Mouse (Mus musculus) spleen, embryonic (tissue): Measurements from ENCODE around the gene Snx29.

Experiments used
- CTCF ChIA-PET: fragments of 350-600 bp; sonication (Branson Sonifier 250); formaldehyde crosslinking; loops from one replicate; lab custom pipeline; 2022; lab: Charles Lee

The Snx29 gene

DNA sequence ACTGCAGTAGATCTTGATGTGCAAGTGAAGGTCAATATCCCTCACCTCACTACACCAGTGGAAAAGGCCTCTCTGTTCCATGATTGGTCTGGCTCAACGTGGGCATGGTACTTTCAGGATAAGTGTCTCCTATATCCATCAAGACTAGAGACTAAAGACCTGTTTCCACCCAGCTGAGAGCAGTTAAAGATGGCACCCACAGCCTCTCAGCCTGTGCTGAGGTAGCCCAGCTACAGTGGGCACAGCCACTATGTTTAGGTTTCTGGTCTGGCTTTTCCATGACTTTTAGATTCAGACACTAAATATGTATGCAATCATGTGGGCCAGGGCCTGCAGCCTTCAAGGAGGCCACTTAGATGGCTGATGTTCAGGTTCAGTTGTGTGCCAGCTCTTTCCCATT lies 345.7 kb downstream of the Snx29 start:
- CTCF ChIA-PET, result interaction anchor here (0.6 kb wide), 1 partner anchor 171 kb away, joined by 5 read pairs; no protein-coding TSS in a partner anchor

DNA sequence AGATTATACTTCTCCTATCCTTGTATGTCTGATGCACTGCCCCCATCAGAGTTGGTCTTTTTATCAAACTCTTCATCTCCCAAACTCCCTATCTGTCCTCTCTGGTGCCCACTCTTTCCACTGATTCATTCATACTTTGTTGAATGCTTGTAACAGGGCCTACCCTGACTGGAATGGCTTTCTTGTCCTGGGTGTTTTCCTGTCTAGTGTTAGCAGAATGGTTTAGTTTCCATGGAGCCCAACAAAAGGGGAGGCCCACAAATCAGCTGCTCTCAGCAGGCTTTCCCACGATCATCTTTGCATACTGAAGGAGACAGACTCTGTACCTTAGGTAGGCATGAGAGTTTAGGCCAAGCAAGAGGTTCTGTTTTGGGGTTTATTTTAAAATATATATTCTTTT lies 346.2 kb downstream of the Snx29 start:
- CTCF ChIA-PET, result no interaction called here

DNA sequence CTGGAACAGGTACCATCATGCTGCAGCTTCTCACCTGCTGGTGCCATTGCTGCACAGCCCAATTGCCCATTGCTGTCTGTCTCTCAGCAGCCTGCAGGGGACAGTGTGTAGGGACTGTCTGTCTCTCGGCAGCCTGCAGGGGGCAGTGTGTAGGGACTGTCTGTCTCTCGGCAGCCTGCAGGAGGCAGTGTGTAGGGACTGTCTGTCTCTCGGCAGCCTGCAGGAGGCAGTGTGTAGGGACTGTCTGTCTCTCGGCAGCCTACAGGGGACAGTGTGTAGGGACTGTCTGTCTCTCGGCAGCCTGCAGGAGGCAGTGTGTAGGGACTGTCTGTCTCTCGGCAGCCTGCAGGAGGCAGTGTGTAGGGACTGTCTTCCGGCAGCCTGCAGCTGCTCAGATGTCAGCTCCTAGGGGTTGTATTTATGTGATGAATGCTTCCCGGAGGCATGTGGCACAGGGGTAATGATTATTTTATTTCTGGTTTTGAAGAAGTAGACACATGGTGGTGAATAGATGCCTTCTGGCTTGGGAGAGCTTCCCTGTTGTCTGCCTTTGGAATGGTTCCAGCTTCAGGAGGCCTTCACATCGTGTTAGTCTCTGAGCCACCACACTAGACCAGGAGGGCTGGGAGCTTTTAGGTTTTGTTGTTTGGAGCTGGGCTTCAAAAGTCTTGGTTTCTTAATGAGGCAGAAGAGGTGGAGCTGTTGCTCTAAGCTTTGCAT lies 347.7 kb downstream of the Snx29 start:
- CTCF ChIA-PET, result interaction anchor here (1.2 kb wide), 1 partner anchor 44 kb away, joined by 3 read pairs; no protein-coding TSS in a partner anchor

DNA sequence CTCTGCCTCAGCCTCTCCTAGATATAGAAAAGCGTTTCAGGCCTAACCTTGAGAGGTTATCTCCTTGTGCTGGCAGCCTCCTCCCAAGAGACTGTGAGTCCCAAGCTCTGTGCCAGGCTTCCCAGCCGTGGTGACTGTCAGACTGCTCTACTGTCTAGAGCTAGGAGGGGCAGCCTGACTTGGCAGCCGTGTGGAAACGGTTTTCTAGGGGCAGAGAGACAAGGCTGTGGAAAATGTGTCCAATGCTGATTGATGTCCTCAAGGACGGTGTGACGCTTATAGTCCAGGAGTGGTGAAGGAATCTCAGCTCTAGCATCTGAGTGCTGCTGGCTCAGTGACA lies 348.2 kb downstream of the Snx29 start:
- CTCF ChIA-PET, result interaction anchor here (1.2 kb wide), 1 partner anchor 45 kb away, joined by 3 read pairs; no protein-coding TSS in a partner anchor

DNA sequence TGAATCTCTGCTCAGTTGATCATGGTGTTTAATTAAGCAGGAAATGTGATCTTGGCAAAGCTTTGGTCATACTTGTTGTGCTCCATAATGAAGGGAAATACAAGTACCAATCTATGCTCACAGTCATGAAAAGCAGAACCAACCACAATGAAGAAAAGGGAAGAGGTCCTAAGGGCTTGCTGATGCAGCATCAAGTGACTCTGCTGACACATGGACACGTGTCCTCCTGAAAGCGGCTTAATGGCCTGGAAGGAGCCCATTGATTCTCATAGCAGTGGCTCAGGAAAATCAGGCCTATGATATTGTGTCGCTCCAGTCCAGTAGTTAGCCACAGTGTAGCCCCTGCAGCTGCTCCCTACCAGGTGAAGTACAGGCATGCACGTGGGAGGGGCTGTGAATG lies 353.3 kb downstream of the Snx29 start:
- CTCF ChIA-PET, result no interaction called here

DNA sequence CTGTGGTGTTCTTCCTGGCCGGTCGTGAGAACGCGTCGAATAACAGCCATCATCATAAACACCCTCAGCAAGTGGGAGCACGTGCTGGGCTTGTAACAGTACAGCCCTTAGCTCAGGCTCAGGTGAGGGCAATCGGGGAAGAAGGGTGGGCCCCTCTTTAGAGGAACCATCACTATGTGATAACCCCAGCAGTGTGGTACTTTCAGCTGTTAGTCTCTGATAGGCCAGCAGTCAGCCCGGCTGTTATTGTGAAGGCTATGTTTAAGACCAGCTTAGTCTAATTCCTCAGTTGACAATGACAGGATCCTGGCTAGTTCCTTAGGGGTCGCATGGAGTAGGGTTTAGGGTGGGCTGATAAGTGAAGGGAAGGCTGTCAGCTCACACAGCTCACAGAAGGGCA lies 362.6 kb downstream of the Snx29 start:
- CTCF ChIA-PET, result no interaction called here

DNA sequence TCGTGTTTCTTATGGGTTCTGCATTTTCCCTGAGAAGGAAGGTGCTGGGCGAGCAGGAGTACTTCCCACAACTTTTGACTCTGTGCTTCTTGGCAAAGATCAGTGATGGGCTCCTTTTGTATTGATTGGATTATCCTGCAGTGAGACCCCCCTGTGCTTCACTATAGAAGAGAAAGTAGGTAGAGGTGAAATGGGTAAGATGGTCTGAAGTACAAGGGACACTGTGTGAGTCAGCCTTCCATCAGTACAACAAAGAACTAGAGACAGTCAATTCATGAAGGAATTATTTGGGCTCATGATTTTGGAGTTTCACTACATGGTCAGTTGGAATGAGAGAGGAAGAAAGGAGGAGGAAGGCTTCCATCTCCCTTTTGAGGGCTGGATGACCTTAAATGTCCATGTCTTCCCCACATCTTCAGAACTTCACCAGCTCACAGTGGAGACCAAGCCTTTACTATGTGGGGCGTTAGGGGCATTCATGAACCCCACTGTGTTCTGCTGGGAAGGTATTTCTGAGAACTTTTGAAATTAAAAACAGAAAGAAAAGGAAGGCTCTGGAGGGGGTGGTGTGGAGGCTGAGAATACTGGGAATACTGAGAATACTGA lies 363.1 kb downstream of the Snx29 start:
- CTCF ChIA-PET, result no interaction called here

DNA sequence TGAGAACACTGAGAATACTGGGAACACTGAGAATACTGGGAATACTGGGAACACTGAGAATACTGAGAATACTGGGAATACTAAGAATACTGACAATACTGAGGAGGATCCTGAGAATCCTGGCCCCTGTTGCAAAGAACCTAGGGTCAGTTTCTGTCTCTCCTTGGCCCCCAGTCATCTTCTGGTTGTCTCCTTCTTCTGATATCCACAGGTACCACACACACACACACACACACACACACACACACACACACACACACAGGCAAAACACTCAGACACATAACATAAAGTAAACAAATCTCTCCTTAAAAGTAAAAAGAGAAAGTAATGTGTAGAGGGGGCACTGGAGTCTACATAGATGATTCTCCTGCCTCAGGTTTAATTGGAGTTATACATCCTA lies 365.1 kb downstream of the Snx29 start:
- CTCF ChIA-PET, result no interaction called here

DNA sequence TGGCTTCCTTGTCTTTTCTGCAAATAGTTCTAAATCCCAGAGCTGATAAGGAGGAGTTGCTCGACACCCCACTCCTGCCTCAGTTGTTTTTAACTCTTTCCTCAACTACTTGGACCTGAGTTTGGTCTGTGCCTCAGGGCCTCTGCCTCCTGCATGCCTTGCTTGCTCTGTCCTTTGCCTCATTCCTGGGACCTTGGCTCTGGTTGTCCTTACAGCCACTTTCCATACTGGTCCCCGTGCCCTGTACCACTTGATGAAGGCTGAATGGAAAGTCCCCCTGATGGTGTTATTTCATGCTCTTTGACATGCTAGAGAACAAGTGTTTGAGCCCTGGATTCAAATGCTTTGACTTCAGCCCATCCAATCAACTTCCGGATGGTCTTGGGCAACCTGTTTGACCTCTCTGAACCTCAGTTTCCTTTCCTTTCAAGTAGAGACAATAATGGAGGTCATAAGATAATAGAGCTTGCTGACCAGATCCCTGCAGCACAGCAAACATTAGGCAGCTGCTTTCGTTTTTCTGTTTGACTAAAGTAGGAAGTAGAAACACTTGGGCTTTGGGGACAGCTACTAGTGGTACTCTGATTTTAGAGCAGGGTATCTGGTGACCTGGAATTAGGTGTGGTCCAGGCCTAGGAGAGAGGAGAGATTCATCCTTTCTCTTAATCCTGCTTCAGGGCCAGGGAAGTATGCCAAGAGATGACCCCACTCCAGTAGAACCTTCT lies 365.7 kb downstream of the Snx29 start:
- CTCF ChIA-PET, result no interaction called here

DNA sequence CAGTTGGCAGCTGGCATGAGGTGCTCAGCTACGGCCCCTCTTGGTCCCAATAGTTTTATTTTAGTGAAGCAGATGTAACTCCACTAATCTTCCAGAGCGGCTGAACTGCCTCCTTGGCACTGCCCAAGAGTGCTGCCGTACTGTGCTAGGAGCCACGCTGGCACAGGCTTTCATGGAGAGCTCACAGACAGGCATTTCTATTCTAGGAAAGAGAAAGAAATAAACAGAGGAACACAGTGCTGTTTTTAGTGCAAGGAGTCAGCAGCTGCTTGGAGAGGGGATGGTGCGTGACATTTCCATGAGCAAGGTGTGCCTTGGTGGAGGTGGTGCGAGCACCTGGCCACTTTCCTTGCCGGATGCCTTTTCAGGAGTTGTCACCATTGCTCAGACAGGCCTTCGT lies 367.4 kb downstream of the Snx29 start:
- CTCF ChIA-PET, result no interaction called here

DNA sequence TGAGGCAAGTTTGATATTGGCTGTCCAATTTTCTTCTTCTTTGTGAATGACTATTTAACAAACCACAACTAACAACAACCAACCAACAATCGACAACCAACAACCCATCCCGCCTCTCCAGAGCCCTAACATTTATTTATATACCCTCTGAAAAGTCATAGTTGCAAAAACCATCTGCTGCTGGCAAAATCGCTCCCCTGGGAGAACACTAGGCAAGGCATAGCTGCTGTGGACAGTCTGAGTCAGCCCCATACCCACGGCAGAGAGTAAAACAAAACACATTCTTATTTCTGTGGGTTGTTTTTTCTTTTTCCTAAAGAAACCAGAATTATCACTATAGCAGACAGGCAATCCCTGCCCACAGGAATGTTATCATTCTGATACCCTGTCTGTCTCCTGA lies 368.0 kb downstream of the Snx29 start:
- CTCF ChIA-PET, result no interaction called here

DNA sequence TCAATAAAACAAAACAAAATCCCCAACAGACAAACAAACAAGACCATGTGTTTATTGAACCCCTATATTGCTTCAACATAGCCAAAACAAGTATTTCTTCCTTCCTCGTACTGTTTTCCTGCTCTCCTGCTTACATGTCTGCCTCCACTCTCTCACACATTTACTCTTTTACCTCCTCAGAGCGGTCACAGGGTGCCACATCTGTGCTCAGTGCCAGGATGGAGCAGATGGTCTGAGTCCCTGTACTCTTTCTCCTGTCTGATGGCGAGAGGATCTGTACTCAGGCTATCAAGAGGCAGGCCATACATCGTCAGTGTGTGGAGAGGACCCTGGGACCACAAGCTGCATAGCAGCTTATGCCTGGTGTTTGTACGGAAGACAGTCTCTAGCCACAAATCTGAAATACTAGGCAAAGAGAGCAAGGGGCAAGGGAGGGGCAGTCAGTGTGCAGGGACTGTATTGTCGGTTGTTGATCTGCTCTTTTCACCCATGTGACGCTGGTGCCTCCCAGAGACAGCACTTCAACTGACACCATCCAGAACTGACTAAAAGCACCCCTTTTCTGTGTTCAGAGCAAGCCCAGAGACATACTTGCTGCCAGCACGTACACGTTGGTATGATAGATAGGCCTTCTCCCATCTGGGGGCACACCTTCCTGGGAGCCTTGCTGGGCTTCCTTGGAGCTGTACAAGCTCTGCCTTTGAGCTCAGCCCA lies 368.9 kb downstream of the Snx29 start:
- CTCF ChIA-PET, result no interaction called here

DNA sequence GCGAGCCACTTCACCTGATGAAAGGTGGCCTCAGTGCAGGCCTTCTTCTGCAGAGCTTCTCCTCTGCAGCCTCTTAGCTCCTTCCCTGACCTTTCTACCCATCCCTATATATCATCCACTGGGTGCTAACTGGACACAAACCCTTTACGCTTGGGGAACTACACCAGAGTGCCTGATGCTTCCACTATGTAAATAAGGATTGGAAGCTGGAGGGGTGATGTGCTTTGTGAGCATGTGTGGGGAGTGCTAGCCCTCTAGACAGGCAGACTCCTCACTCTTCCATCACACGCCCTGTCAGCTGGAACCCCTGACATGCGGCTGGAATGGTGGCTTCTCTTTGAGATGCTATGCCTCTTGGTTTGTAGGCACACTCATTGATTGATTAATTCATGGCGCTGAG lies 370.0 kb downstream of the Snx29 start:
- CTCF ChIA-PET, result interaction anchor here (0.5 kb wide), 1 partner anchor 19 kb away, joined by 4 read pairs; no protein-coding TSS in a partner anchor

DNA sequence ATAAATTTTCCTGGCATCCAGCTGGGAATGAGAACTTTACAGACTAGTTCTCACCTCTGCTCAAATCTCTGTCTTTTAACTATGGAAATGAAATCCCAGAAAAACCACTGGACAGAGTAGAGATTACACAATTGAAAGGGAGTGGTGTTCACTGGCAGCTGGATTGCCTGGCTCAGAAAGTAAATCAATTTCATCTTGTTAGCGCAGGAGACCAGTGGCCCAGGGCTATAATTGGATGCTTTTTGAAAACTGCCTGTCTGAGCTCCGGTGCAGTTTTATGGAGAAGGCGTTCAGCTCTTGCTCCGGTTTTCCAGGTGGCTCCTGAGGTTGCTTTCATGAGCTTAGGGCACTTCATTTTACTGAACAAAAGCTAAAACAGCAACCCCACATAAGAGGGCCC lies 371.7 kb downstream of the Snx29 start:
- CTCF ChIA-PET, result no interaction called here

DNA sequence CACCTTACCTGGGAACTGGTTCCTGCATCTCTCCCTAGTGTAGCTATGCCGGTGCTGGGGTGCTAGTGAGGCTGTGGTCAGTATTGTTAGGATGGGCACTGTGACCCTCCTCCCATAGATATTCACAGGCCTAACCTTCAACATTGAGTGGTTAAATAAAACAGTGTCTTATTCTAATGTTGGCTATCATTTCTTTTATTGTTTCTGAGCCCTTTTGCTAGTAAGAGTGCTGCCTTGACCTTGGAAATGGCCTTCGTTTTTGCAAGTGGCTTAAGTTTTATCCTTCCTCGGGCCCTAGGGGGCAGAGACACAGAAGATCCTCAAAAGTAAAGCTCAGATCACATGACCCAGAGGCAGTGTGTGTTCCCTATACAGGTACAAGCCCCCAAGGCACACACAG lies 374.1 kb downstream of the Snx29 start:
- CTCF ChIA-PET, result no interaction called here

DNA sequence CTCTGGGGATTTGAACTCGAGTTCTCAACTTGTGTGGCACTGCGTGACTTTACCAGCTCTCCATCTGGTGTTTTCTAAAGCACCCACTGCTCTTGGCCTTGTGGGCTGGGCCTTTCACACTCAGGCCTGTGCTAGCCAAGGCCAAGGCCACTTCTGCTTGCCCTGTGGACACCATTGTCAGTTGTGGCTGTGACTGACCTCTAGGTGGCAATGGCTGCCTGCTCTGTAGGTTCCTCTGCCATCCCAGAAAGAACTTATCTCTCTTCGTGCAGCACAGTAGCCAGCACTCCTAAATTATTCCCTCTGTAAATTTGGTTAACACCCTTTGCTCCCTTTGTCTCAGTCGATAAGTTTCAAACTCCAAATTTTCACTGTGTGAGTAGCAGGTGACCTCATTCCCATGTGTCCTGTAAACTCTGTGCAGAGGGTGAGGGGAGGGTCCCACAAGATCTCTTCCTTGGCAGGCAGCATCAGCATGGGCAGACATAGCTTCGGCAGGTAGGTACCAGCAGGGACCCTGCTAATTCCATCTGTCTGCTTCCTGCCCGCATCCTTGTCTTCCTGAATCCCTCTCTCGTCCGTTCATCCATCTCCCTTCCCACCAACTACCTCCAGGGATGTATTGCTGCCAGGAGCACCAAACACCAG lies 375.1 kb downstream of the Snx29 start:
- CTCF ChIA-PET, result no interaction called here

DNA sequence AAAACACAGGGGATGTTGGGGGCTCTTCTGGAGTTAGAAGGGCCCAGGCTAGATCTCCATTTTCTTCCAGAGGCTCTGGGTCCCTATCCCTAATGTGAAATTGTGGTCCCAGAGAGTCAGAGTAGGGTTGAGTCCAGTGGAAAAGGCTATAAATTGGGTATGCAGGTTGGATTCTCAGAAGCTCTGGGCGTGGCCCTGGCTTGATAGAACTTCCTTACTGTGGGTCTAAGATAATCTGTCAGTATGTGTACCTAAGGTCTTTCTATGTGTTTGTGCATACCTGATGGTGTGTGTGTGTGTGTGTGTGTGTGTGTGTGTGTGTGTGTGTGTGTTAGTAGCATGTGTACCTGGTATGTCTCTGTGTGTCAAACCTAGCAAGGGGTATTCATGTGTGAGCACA lies 378.9 kb downstream of the Snx29 start:
- CTCF ChIA-PET, result no interaction called here

DNA sequence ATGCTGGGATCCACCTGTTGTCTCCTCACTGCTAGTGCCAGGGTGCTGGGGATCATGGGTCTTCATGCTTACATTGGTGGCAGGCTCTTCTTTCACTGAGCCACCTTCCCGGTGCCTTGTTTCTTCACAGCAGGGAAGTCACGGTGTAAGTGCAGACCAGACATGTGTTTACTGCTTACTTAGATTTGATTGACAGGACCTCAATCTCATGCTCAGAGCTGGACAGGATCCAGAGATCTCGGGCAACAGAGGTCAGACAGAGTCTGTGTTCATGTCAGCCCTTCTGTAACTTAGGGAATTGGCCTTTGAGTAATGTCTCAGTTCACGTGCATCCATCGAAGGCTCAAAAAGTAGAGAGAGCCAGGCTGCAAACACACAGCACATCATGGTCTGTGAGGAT lies 381.4 kb downstream of the Snx29 start:
- CTCF ChIA-PET, result no interaction called here

DNA sequence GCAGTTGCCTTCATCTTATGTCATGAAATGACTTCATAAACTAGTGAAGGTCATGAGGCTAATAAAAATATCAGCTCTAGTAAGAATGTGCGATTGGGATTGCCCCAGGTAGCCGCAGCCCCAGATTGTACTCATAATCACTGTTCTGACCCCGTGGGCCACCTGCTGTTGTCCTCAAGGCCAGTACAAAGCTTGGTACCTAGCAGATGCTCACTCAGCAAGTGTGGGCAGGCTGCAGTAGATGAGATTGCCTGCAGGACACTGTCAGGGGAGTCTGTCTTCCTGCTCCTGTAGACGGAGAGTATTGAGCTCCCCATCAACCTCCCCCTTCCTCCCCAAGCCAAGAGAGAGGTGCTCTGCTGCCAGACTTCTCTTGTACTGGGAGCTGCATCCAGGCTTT lies 382.7 kb downstream of the Snx29 start:
- CTCF ChIA-PET, result no interaction called here

DNA sequence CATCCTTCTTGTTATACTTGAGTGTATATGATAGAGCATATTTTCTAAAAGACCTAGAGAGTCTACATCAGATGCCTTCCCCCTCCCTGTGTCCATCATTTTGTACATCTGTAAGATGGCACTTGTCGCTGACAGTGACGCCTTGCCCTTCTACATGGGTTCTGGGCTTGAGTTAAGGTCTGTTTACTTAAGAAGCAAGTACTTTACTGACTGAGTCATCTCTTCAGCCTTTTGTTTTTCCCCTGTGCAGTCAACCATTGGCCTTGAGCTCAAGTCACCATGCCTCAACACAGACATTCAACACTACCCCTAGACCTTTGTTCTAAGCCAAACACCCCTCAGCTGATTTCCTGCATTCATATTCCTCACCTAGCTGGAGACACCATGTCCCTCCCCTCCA lies 385.4 kb downstream of the Snx29 start:
- CTCF ChIA-PET, result interaction anchor here (0.6 kb wide), 1 partner anchor 42 kb away, joined by 4 read pairs; no protein-coding TSS in a partner anchor

DNA sequence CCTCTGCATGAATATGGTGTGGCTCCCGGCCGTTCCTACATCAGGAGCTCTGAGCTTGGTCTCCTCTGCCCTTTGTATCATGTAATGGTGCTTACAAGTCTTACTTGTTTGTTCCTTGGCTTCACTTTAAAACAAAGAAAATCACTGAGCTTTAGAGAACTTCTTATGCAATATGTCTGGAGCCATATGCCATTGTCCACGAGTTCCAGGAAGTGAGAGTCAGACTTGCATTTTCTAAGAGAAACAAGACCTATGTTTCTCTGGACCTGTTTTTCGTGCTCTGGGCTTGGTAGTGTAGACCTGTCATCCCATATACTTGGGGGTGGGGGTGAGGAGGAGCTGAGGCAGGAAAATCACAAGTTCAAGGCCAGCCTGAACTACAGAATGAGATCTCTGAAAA lies 386.7 kb downstream of the Snx29 start:
- CTCF ChIA-PET, result interaction anchor here (0.7 kb wide), 1 partner anchor 618 kb away, joined by 3 read pairs; no protein-coding TSS in a partner anchor
